ENCODE assay signal across 15 mouse cellular contexts in the genomic region with DNA sequence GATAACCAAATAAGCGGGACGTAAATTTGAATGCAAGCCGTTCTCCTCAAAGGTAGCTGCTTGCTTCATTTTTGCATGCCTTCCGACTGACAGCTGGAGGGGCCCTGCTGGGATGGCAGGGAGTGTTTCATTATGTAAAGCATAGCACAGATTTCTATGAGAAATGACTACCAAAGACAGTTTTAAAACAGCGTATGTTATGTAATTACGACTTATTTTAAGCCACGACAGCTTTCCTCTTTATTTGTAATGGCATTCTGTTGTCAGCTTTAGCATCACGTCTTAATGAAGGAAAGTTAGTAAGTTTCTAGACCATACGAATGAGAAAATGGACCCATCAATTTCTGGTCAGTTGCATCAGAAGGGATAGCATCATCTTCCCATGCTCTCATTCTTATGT.
DNase-seq lines count a peak whose midpoint lies in the region; ATAC-seq and TF ChIP-seq lines count a peak whose summit lies in the region.
"Had no signal": no experiment of that assay in that cellular context is flagged by ENCODE, and none has a peak within 500 bp of the region (broad histone marks: within the 10 kb centered on the region; RNA-seq: fewer than 3 reads in every experiment).

No protein-coding gene starts in this region.

- H3K27me3 ChIP-seq in forebrain, postnatal 0 days (ENCODE audit: insufficient read depth, low read length), result no peaks in the 10 kb centered on the region
- no peaks in the 10 kb centered on the region for H3K27me3 ChIP-seq in forebrain, embryonic 15.5 days
- no peaks in the 10 kb centered on the region for H3K27me3 ChIP-seq in stomach, postnatal 0 days (ENCODE audit: control insufficient read depth, insufficient read depth, low read length)
- H3K27me3 ChIP-seq: embryonic facial prominence, embryonic 15.5 days; forebrain, embryonic 13.5 days had no signal

- H3K4me3 ChIP-seq in forebrain, postnatal 0 days (ENCODE audit: low read depth, low read length), result no peak overlapping the region
- H3K4me3 ChIP-seq in forebrain, embryonic 15.5 days, result no peak overlapping the region
- H3K4me3 ChIP-seq in stomach, postnatal 0 days (ENCODE audit: low read depth, low read length), result no peak overlapping the region
- H3K4me3 ChIP-seq: embryonic facial prominence, embryonic 15.5 days; forebrain, embryonic 13.5 days had no signal

- H3K36me3 ChIP-seq in forebrain, postnatal 0 days (ENCODE audit: insufficient read depth), result no peaks in the 10 kb centered on the region; the same call in 1 of the 2 replicates
- H3K36me3 ChIP-seq in forebrain, embryonic 15.5 days, result 0 out of 2 replicates have a peak, but pooled peaks cover 6% of the 10 kb centered on the region
- H3K36me3 ChIP-seq in stomach, postnatal 0 days (ENCODE audit: control insufficient read depth, insufficient read depth, low read length), result no peaks in the 10 kb centered on the region
- H3K36me3 ChIP-seq: embryonic facial prominence, embryonic 15.5 days had no signal

- no peak overlapping the region for H3K4me2 ChIP-seq in forebrain, postnatal 0 days (ENCODE audit: low read depth)
- no peak overlapping the region for H3K4me2 ChIP-seq in forebrain, embryonic 15.5 days (replicated peaks)
- H3K4me2 ChIP-seq in stomach, postnatal 0 days (replicated peaks; ENCODE audit: low read depth), result no peak overlapping the region
- H3K4me2 ChIP-seq: embryonic facial prominence, embryonic 15.5 days; forebrain, embryonic 13.5 days had no signal

- DNase-seq in forebrain, postnatal 0 days, result peak; percentile 67
- DNase-seq in retina, postnatal 1 day, result peak; percentile 20
- DNase-seq in retina, embryonic 14.5 days (ENCODE audit: low spot score), result no peak
- DNase-seq in left cerebral cortex, postnatal 14 days (ENCODE audit: low spot score in 2 of 2), result peak; percentile 60
- no peak for DNase-seq in stomach, postnatal 0 days (ENCODE audit: low spot score)
- no peak for DNase-seq in adrenal gland, postnatal 4 days (ENCODE audit: low spot score in 2 of 2)
- DNase-seq in natural killer cell, adult 2 months (ENCODE audit: low spot score in 2 of 2), result no peak
- DNase-seq: adrenal gland, postnatal 14 days; lung, postnatal 14 days; thymus, adult 18-20 months had no signal

- no peak overlapping the region for H3K9ac ChIP-seq in forebrain, postnatal 0 days
- H3K9ac ChIP-seq in forebrain, embryonic 15.5 days (replicated peaks), result no peak overlapping the region
- H3K9ac ChIP-seq in stomach, postnatal 0 days (ENCODE audit: low read length), result no peak overlapping the region
- H3K9ac ChIP-seq: embryonic facial prominence, embryonic 15.5 days; forebrain, embryonic 13.5 days; liver, embryonic 14.5 days had no signal

- no peak for TF ChIP-seq EP300 in stomach, postnatal 0 days (optimal IDR thresholded peaks at IDR 0.05)

- TF ChIP-seq CTCF in forebrain, postnatal 0 days (IDR thresholded peaks at IDR 0.05; ENCODE audit: low read depth), result no peak
- no peak for TF ChIP-seq CTCF in stomach, postnatal 0 days (IDR thresholded peaks at IDR 0.05; ENCODE audit: low read depth)

- H3K27ac ChIP-seq in forebrain, postnatal 0 days (ENCODE audit: low read depth, low read length), result peak overlapping the region; percentile 2; the same call in 1 of the 2 replicates
- H3K27ac ChIP-seq in forebrain, embryonic 15.5 days (replicated peaks), result no peak overlapping the region; the same call in 1 of the 2 replicates
- H3K27ac ChIP-seq in stomach, postnatal 0 days (replicated peaks), result no peak overlapping the region
- H3K27ac ChIP-seq: embryonic facial prominence, embryonic 15.5 days; forebrain, embryonic 13.5 days; kidney, postnatal 0 days; liver, embryonic 14.5 days had no signal

- 0 out of 2 replicates have a peak, but pooled peaks cover 8% of the 10 kb centered on the region for H3K4me1 ChIP-seq in forebrain, postnatal 0 days (ENCODE audit: insufficient read depth)
- H3K4me1 ChIP-seq in forebrain, embryonic 15.5 days, result peaks cover 9% of the 10 kb centered on the region; the same call in 1 of the 2 replicates
- 0 out of 2 replicates have a peak, but pooled peaks cover 2% of the 10 kb centered on the region for H3K4me1 ChIP-seq in stomach, postnatal 0 days (replicated peaks; ENCODE audit: control insufficient read depth, insufficient read depth)
- H3K4me1 ChIP-seq: embryonic facial prominence, embryonic 15.5 days; forebrain, embryonic 13.5 days had no signal

- 56% methylated on average over 9 of the region's 9 CpGs for WGBS in forebrain, postnatal 0 days
- 66% methylated on average over 9 of the region's 9 CpGs for WGBS in forebrain, embryonic 15.5 days
- WGBS in stomach, postnatal 0 days, result 80% methylated on average over 9 of the region's 9 CpGs

- H3K9me3 ChIP-seq in forebrain, postnatal 0 days (ENCODE audit: low read length), result peaks cover 9% of the 10 kb centered on the region; the same call in 1 of the 2 replicates
- H3K9me3 ChIP-seq in forebrain, embryonic 15.5 days, result peaks cover 5% of the 10 kb centered on the region; the same call in 1 of the 2 replicates
- H3K9me3 ChIP-seq in stomach, postnatal 0 days (ENCODE audit: control insufficient read depth, low read length), result no peaks in the 10 kb centered on the region
- H3K9me3 ChIP-seq: embryonic facial prominence, embryonic 15.5 days had no signal

- intact Hi-C loops in left cerebral cortex, postnatal 14 days (cut with DNase I), result no loop called here

- peak; percentile 62 for ATAC-seq in forebrain, postnatal 0 days
- no peak for ATAC-seq in forebrain, embryonic 15.5 days (replicated peaks)
- no peak for ATAC-seq in stomach, postnatal 0 days (ENCODE audit: low FRiP score, low TSS enrichment)

Comparison
In these comparisons a context has a peak if more than half of its experiments do, and no peak if none do; other contexts are left out.
1. DNase-seq: peak in forebrain, postnatal 0 days (single experiment), retina, postnatal 1 day (single experiment) and left cerebral cortex, postnatal 14 days (2 of 2); none in retina, embryonic 14.5 days (single experiment), stomach, postnatal 0 days (single experiment), adrenal gland, postnatal 4 days (0 of 2) and natural killer cell, adult 2 months (0 of 2).